Mouse (Mus musculus): ENCODE measurements around the gene Sfi1. TPM values are rescaled to one million over a fixed set of nuclear protein-coding genes. Genes with fewer than 3 reads are reported as not detected.
"Not testable (repeated sequence)": the region's sequence is repeated elsewhere in the genome, so short reads cannot be mapped to it uniquely, and the experiment has no call there.

Gene Sfi1
- total RNA-seq, 1 experiment from 2014 or later: 65.4 TPM

DNA sequence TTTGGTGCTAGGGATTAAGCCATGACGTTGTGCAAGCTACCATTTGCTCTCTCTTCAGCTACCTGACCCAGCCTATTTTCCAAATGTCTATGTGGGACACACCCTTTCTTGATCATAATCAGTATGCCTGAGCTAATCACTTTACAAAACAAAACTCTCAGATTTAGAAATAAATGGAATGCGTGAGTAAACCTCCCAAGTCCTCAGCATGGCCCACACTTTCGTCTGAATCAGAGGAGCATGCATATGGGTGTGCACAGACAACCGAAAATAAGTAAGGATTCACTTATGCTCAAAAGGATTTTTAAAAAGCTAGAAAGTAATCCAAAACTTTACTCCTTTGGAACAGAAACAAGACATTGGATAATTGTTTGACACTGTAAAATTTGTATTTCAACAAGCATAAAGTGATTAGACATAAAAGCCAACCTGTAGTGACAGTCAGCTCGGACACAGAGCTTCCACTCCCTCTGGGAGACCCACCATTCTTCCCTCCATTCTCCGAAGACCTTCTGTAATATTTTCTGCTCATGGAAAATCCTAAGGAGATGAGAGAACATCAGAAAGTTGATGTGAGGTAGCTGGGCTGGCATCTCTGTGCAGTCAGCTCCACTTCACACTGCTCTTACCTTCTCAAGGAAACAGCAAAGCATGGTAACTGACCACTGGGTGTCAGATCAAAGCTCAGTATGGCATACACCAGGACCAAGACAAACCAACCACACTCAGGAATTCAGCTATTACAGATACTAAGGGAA is 14.1 kb downstream of the Sfi1 start:
- not testable (repeated sequence) for ATAC-seq (ENCODE audit: extremely low read depth, insufficient number of reproducible peaks, low FRiP score, poor library complexity, severe bottlenecking)

DNA sequence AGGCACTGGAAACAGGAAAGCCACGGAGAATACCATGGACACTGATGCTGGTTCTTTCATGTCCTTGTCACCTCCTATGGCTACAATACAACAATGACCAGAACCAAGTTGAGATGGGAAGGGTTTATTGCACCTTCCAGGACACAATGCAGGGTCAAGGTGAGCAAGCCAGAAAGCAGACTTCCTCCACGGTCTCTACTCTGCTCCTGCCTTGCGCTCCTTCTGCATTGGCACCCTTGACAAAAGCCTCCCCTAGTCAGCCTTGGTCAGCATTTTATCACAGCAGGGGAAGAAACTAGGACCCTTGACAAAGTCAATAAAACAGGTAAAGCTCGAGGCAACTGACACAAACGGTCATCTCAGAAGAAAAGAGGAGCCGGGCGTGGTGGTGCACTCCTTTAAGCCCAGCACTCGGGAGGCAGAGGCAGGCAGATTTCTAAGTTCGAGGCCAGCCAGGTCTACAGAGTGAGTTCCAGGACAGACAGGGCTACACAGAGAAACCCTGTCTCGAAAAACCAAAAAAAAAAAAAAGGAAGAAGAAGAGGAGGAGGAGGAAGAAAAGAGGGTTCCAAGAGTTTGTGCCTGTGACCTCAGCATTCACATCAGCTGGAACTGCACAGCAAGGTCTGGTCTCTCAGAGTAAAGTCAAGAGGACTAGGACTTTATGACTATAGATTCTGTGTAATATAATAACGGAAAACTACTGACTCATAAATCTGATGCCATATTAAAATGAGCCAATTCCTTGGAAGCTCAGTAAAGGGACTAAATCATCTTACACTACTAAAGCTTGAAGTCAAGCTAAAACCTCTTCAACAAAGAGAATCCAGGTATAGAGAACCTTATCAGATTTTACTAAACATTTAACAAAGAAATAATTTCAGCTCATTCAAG is 19.6 kb downstream of the Sfi1 start:
- peak; percentile 42 for ATAC-seq (ENCODE audit: extremely low read depth, insufficient number of reproducible peaks, low FRiP score, poor library complexity, severe bottlenecking)

GRCm38 (mm10) chr11:3172526-3172925 is 20.7 kb downstream of the Sfi1 start:
- ATAC-seq (ENCODE audit: extremely low read depth, insufficient number of reproducible peaks, low FRiP score, poor library complexity, severe bottlenecking): not testable (repeated sequence)

GRCm38 (mm10) chr11:3171931-3172330 is 21.3 kb downstream of the Sfi1 start:
- not testable (repeated sequence) for ATAC-seq (ENCODE audit: extremely low read depth, insufficient number of reproducible peaks, low FRiP score, poor library complexity, severe bottlenecking)

DNA sequence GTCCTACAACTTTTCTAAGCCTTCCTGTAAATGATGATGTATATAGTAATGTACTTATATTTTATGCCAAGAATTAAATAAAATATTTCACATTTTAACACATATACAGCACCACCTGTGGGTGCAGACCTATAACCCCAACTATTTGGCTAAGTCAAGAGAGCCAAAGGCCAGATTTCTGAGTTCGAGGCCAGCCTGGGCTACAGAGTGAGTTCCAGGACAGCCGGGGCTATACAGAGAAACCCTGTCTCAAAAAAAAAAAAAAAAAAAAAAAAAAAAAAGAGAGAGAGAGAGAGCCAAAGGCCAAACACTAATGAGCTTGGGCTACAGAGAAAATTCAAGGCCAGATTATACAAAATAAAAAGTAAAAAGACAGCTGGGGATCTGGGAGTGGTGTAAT is 24.2 kb downstream of the Sfi1 start:
- not testable (repeated sequence) for ATAC-seq (ENCODE audit: extremely low read depth, insufficient number of reproducible peaks, low FRiP score, poor library complexity, severe bottlenecking)

DNA sequence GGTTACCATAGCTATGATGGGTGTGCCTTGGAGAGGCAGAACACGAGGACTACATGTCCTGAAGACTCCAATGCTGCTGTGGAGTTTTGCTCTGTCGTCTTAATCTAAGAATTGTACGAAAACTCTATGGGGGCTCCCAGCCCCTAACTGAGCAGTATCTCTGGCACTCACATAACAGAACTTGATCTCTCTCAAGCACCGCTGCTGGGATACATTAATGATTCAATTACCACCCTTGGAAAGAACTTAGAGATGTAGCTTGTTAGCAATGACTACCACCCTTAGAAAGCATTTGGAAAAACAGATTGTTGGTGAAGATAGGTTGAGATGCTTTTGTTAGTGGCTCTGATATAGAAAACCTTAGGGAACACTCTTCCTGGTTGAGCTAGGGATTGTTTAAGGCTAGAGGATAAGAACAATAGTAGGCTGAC is 25.7 kb downstream of the Sfi1 start:
- 0 out of 2 replicates have a peak, but pooled peaks have one; percentile 0 for ATAC-seq (ENCODE audit: extremely low read depth, insufficient number of reproducible peaks, low FRiP score, poor library complexity, severe bottlenecking)

DNA sequence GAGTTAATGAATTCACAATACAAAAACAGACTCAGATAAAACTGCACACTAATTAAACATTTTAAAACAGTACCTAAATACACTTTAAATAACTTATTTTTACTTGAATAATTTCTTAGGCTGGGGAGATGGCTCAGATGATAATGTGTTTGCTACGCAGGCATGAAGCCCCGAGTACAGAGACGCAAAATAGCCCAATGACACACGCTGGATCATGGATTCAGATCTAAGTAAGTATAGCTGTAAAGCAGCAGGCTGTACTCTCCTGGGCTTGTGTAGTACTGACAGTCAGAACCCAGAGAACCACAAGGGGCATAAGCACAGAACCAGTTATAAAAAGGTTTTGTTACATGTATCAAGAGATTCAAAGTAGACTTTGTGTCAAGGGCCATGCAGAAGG is 26.1 kb downstream of the Sfi1 start:
- peak; percentile 3; the same call in 1 of the 2 replicates for ATAC-seq (ENCODE audit: extremely low read depth, insufficient number of reproducible peaks, low FRiP score, poor library complexity, severe bottlenecking)

GRCm38 (mm10) chr11:3166321-3166720 is 26.9 kb downstream of the Sfi1 start:
- not testable (repeated sequence) for ATAC-seq (ENCODE audit: extremely low read depth, insufficient number of reproducible peaks, low FRiP score, poor library complexity, severe bottlenecking)

DNA sequence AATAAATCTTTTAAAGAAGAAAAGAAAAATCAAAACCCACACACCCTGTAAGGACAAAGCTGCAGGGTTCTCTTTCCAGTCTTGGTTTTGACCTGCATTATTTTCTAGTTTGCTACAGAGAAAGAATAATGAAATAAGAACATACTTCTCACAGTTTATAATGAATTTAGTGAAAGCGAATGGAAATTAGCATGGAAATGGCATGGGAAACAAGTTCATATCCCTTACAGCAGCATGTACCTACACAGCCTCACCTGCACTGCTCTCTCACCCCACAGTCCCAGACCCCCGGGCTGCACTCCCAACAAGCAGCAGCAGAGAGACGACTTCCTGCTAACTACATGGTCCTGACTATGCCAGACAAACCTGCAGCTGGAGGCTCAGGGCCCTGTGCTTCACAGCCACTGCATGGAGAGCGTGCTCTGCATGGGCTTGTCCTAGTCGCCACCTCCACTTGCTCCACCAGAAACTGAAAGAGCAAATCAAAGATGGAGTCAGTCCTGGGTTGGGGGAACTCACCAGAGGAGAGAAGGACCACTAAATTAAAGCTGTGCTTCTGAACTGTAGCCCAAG is 28.0 kb downstream of the Sfi1 start:
- ATAC-seq (ENCODE audit: extremely low read depth, insufficient number of reproducible peaks, low FRiP score, poor library complexity, severe bottlenecking): peak; percentile 20

DNA sequence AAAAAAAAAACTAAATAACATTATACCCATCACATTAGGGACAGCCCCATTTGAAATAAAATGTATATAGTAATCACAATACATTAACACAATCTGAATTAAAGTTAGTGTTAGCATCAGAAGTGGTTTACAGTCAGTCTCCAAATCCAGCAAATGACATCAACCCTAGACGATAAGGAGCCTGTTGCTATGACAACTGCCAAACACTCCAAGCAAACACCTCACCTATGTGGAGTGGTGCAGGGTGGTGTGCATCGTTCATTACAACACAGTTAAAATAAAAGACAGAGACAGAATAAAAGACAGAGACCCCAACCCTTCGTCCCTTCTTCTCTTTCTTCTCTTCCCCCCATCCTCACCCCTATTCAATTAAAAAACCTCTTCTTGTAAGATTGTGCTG is 29.6 kb downstream of the Sfi1 start:
- not testable (repeated sequence) for ATAC-seq (ENCODE audit: extremely low read depth, insufficient number of reproducible peaks, low FRiP score, poor library complexity, severe bottlenecking)

GRCm38 (mm10) chr11:3163122-3163521 is 30.1 kb downstream of the Sfi1 start:
- ATAC-seq (ENCODE audit: extremely low read depth, insufficient number of reproducible peaks, low FRiP score, poor library complexity, severe bottlenecking): not testable (repeated sequence)

DNA sequence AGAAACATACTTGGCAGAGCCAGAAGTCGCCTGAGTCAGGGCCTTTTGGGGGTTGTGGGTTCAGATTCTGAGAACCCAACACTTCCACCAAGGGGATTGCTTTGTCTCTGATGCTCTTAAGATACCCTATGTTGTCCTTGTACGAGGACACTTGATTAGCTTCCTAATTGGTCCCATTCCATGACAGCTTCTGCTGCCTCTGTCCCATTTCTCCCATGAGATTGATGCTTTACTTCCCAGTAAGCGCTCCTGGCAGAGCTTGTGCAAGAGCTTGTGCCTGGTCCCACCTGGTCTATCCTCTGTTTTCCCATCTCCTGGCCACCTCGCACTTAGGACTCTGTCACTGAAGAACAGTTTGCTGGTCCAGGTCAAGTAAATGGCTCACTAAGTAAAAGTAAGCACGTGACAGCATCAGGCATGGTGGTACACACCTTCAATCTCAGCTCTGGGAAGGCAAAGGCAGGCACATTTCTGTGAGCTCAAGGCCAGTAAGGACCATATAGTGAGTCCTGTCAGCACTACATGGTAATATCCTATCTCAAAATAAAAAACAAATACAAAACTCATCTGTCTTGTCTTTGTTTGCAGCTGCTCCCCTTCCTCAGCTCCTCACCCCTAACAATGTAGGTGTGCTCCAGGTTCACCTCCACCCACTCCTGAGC is 30.9 kb downstream of the Sfi1 start:
- peak; percentile 1; the same call in 1 of the 2 replicates for ATAC-seq (ENCODE audit: extremely low read depth, insufficient number of reproducible peaks, low FRiP score, poor library complexity, severe bottlenecking)

GRCm38 (mm10) chr11:3161370-3161769 is 31.9 kb downstream of the Sfi1 start:
- ATAC-seq (ENCODE audit: extremely low read depth, insufficient number of reproducible peaks, low FRiP score, poor library complexity, severe bottlenecking): peak; percentile 2

DNA sequence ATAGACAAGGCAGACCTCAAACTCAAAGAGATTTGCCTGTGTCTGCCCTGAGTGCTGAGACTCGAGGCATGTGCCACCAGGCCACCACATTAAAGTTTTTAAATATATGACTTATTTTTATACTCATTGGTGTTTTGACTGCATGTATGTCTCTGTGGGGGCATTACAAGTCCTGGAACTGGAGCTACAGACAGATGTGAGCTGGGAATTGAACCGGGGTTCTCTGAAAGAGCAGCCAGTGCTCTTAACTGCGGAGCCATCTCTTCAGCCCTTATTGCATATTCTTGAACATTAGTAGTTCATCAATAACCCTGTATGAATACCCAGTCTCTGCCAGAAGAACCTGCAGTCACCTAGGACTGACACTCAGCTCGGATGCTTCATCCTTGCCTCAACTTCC is 34.5 kb downstream of the Sfi1 start:
- ATAC-seq (ENCODE audit: extremely low read depth, insufficient number of reproducible peaks, low FRiP score, poor library complexity, severe bottlenecking): not testable (repeated sequence)

GRCm38 (mm10) chr11:3157996-3158395 is 35.3 kb downstream of the Sfi1 start:
- not testable (repeated sequence) for ATAC-seq (ENCODE audit: extremely low read depth, insufficient number of reproducible peaks, low FRiP score, poor library complexity, severe bottlenecking)

DNA sequence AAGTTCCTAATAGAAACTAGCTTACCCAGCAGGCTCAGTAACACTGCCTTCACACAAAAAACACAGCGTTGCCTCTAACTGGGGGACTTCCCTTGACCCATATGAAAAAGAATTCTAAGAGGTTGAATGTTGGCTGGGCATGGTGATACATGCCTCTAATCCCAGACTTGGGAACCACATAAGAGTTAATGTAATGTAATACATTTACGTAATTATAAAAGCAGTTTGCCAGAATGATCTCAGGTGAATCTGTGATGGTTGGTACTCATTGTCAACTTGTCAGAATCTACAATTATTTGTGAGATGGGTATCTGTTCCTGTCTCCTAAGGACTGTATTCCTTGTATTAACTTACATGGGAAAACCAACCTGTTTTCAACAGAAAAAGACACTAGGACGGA is 36.3 kb downstream of the Sfi1 start:
- not testable (repeated sequence) for ATAC-seq (ENCODE audit: extremely low read depth, insufficient number of reproducible peaks, low FRiP score, poor library complexity, severe bottlenecking)

DNA sequence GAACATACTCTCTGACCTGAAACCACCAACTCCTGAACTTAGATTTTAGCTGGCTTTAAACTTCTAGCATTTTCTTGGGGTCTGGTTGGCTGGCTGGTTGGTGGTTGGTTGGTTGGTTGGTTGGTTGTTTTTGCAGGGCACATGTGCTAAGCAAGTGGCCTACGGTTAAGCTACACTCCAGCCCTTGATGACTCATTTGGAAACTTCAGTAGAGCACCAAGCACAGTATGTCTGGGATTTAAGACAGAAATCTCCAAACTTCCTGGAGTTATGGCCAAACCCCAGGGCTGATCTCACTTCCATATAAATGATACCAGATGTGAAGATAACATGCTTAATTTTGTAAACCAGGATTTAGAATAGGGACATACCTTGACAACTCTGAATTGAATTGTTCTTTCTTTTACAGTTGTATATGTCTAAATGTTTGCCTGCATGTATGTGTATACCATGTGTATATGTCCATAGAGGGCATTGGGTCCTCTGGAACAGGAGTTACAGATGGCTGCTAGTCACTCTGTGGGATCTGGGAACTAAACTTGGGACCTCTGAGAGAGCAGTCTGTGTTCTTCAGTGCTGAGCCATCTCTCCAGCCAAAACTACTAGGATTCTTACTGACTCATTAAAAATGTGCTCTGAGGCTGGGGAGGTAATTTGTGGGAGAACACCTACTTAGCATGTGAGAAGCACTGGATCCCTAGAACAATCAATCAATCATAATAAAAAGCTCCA is 39.4 kb downstream of the Sfi1 start:
- ATAC-seq (ENCODE audit: extremely low read depth, insufficient number of reproducible peaks, low FRiP score, poor library complexity, severe bottlenecking): peak; percentile 2; the same call in 1 of the 2 replicates

DNA sequence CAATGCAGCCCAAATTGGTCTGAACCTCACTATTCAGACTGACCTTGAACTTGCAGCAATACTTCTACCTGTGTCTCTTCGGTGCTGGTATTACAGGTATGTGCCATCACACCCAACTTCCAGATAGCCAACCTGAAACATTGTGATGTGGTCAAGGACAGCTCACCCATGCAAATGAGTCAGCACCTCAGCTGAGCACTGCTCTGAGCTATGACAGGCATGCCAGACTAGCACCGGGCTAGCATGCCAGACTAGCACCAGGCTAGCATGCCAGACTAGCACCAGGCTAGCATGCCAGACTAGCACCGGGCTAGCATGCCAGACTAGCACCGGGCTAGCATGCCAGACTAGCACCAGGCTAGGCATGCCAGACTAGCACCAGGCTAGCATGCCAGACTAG is 41.9 kb downstream of the Sfi1 start:
- ATAC-seq (ENCODE audit: extremely low read depth, insufficient number of reproducible peaks, low FRiP score, poor library complexity, severe bottlenecking): peak; percentile 26
